Mouse (Mus musculus) erythroblast, adult 5-6 weeks (primary cell): Measurements from ENCODE around the gene Mtg2. TPM values are rescaled to one million over a fixed set of nuclear protein-coding genes. Genes with fewer than 3 reads are reported as not detected.

ENCODE experiments used
- ATAC-seq: replicated peaks from 2 replicates; pipeline ENCODE4 v1.8.0; 2016; ENCODE audit warnings: moderate number of reproducible peaks, mild to moderate bottlenecking, moderate TSS enrichment, inconsistent platforms; ENCODE audit not compliant: poor library complexity, low FRiP score, severe bottlenecking
- total RNA-seq, 2 experiments: library from RNA; stranded (forward) in 1 of 2; stranded (reverse) in 1 of 2; fragments of 150-400 nt in 1 of 2; fragments of 200-764, 138-1000 nt in 1 of 2; gene quantifications; 2 replicates each; pipeline versions ENCODE4 v1.2.3 to v1.2.4; 2015 to 2017; ENCODE audit warnings: low replicate concordance in 2 of 2

The Mtg2 gene
- total RNA-seq, 2 experiments from 2014 or later: 4.9 TPM; not detected in 1

GRCm38 (mm10) chr2:180126195-180126594 is 55.8 kb downstream of the Mtg2 start:
- ATAC-seq: no peak

- no peak for ATAC-seq
These were observed 57.3 kb downstream of the Mtg2 start for GRCm38 (mm10) chr2:180127675-180128074.

- ATAC-seq: no peak
These were observed 62.8 kb downstream of the Mtg2 start for GRCm38 (mm10) chr2:180133231-180133630.

DNA sequence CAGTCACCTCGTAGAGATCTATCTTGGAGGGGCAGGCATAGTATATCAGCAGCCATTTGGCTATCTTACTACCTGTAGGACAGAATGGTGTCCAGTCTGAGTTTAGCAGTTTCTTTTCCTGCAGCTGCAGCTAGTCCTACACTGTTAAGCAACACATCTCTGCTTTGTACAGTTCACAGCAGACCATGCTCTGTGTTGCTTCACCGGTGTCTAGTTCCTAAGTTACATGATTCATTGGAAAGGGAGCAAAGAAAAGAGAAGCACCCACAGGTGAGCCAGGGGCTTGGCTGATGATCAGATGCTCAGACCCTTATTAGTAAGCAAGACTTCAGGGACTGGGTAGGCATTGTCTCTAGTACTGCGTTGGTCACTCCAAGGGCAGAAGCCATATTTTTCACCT is 63.5 kb downstream of the Mtg2 start:
- no peak for ATAC-seq

DNA sequence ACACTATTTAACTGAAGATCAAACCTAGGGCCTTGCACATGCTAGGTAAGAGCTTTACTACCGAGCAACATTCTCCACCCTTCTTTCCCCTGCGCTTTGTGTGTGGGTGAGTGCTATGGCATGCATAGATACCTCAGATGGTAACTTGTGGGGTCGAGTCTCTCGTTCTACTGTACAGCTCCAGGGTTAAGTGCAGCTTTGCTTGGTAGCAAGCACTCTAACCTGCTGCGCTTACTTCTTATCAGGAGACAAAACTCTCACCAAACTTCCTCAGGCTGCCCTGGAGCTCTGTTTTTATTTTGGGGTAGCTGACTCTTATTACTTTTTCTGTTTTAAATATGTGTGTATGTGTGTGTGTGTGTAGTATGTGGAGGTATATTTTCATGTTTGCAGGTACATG is 65.0 kb downstream of the Mtg2 start:
- no peak for ATAC-seq

Other genes starting within 250 kb of the Mtg2 start
- gene Taf4, start 93.9 kb upstream of the Mtg2 start, total RNA-seq (2015; ENCODE audit: low replicate concordance): 11.0 and 12.7 TPM in 2 replicates
- gene Taf4, start 93.9 kb upstream of the Mtg2 start, total RNA-seq (2017; ENCODE audit: low replicate concordance): 39.6 and 47.5 TPM in 2 replicates
- gene Lsm14b, start 45.6 kb upstream of the Mtg2 start, total RNA-seq (2015; ENCODE audit: low replicate concordance): 1.7 and 7.3 TPM in 2 replicates
- gene Lsm14b, start 45.6 kb upstream of the Mtg2 start, total RNA-seq (2017; ENCODE audit: low replicate concordance): 1.3 and 10.0 TPM in 2 replicates
- gene Psma7, start 28.2 kb upstream of the Mtg2 start, total RNA-seq (2015; ENCODE audit: low replicate concordance): 66.3 and 90.5 TPM in 2 replicates
- gene Psma7, start 28.2 kb upstream of the Mtg2 start, total RNA-seq (2017; ENCODE audit: low replicate concordance): 48.8 and 90.3 TPM in 2 replicates
- not detected in 2 replicates for gene Ss18l1, start 28.1 kb upstream of the Mtg2 start, total RNA-seq (2015; ENCODE audit: low replicate concordance)
- gene Ss18l1, start 28.1 kb upstream of the Mtg2 start, total RNA-seq (2017; ENCODE audit: low replicate concordance): 0.34 and 0.84 TPM in 2 replicates
- not detected in 2 replicates for gene Hrh3, start 33.9 kb downstream of the Mtg2 start, total RNA-seq (2015; ENCODE audit: low replicate concordance)
- not detected in 2 replicates for gene Hrh3, start 33.9 kb downstream of the Mtg2 start, total RNA-seq (2017; ENCODE audit: low replicate concordance)
- gene Osbpl2, start 48.7 kb downstream of the Mtg2 start, total RNA-seq (2015; ENCODE audit: low replicate concordance): 8.2 and 10.0 TPM in 2 replicates
- gene Osbpl2, start 48.7 kb downstream of the Mtg2 start, total RNA-seq (2017; ENCODE audit: low replicate concordance): 9.2 and 15.2 TPM in 2 replicates
- 13.3 and 28.6 TPM in 2 replicates for gene Adrm1, start 100.9 kb downstream of the Mtg2 start, total RNA-seq (2015; ENCODE audit: low replicate concordance)
- gene Adrm1, start 100.9 kb downstream of the Mtg2 start, total RNA-seq (2017; ENCODE audit: low replicate concordance): 8.5 and 23.9 TPM in 2 replicates
- 1.7 TPM in 1 of 2 replicates, not detected in the other for gene Lama5, start 155.3 kb downstream of the Mtg2 start, total RNA-seq (2015; ENCODE audit: low replicate concordance)
- gene Lama5, start 155.3 kb downstream of the Mtg2 start, total RNA-seq (2017; ENCODE audit: low replicate concordance): 0.09 and 0.14 TPM in 2 replicates
- gene Rps21, start 186.8 kb downstream of the Mtg2 start, total RNA-seq (2015; ENCODE audit: low replicate concordance): 363 and 447 TPM in 2 replicates
- 275 and 320 TPM in 2 replicates for gene Rps21, start 186.8 kb downstream of the Mtg2 start, total RNA-seq (2017; ENCODE audit: low replicate concordance)
- gene Cables2, start 202.9 kb downstream of the Mtg2 start, total RNA-seq (2015; ENCODE audit: low replicate concordance): 2.5 and 4.6 TPM in 2 replicates
- gene Cables2, start 202.9 kb downstream of the Mtg2 start, total RNA-seq (2017; ENCODE audit: low replicate concordance): 2.7 and 4.9 TPM in 2 replicates
- not detected in 2 replicates for gene Rbbp8nl, start 219.3 kb downstream of the Mtg2 start, total RNA-seq (2015; ENCODE audit: low replicate concordance)
- gene Rbbp8nl, start 219.3 kb downstream of the Mtg2 start, total RNA-seq (2017; ENCODE audit: low replicate concordance): not detected in 2 replicates